Mouse (Mus musculus): ENCODE results near the gene Wwc2.

GRCm38 (mm10) chr8:47947672-47948618, 42.8 kb downstream of the Wwc2 start:
- TF ChIP-seq POLR2A (IDR thresholded peaks at IDR 0.05; ENCODE audit: extremely low read depth, insufficient read depth, low read length), result no peak
- TF ChIP-seq CTCF (IDR thresholded peaks at IDR 0.05; ENCODE audit: extremely low read depth, insufficient read depth, low read length), result no peak
